Mouse (Mus musculus): ENCODE data around the gene Bcar3.

DNA sequence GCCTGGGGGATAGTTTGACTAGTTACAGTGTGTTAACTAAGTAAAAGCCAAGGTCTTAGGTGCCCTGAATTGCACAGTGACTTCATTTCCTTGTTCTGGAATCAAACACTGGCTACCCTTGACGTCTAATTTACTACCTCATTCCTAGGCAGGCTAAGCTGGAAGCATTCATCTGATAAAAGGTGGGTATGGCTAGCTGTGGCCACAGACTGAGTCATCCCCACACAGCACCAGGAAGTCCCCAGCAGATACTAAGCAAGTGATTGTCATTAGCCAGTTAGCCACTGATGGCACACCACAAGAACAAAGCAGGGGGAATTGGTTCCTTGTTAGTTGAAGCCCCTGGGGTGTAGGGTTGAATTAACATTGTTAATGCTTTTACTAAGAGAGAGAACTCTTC, 227.4 kb downstream of the Bcar3 start:
- TF ChIP-seq SMC3 (IDR thresholded peaks at IDR 0.05; ENCODE audit: low read depth, low read length): no peak
- TF ChIP-seq POLR2A (IDR thresholded peaks at IDR 0.05; ENCODE audit: control insufficient read depth in 1 of 2, insufficient read depth in 1 of 2, low read depth in 1 of 2, low read length in 2 of 2, poor library complexity in 1 of 2): no peak
- TF ChIP-seq ZC3H11A (IDR thresholded peaks at IDR 0.05; ENCODE audit: low read depth, low read length): no peak

Measured in MEL (cell line).